Mouse (Mus musculus) urinary bladder, adult 18-20 months (tissue): ENCODE measurements around the gene Aldh8a1.

Source experiments
- DNase-seq, 2 experiments: peaks; one replicate each; pipeline ENCODE4 v3.0.0; 2022; ENCODE audit warnings: low spot score in 2 of 2, mixed read lengths in 2 of 2

Aldh8a1 gene

GRCm38 (mm10) chr10:21376682-21377473 is at the start of gene Aldh8a1:
Aldh8a1 (plus strand) TSS chr10:21377291.
- no peak for DNase-seq

GRCm38 (mm10) chr10:21327605-21328135 is 49.4 kb upstream of the Aldh8a1 start:
- DNase-seq = no peak

GRCm38 (mm10) chr10:21334349-21335105 is 42.6 kb upstream of the Aldh8a1 start:
- no peak for DNase-seq

GRCm38 (mm10) chr10:21335534-21335933 is 41.6 kb upstream of the Aldh8a1 start:
- peak in 1 of 2 experiments; percentile 24 for DNase-seq

GRCm38 (mm10) chr10:21337191-21337590 is 39.9 kb upstream of the Aldh8a1 start:
- DNase-seq = no peak

GRCm38 (mm10) chr10:21341706-21342105 is 35.4 kb upstream of the Aldh8a1 start:
- DNase-seq = no peak

- no peak for DNase-seq
These were observed 34.6 kb upstream of the Aldh8a1 start for GRCm38 (mm10) chr10:21342331-21343005.

GRCm38 (mm10) chr10:21347332-21347731 is 29.8 kb upstream of the Aldh8a1 start:
- no peak for DNase-seq

- DNase-seq = no peak
These were observed 27.6 kb upstream of the Aldh8a1 start for GRCm38 (mm10) chr10:21349449-21349848.

GRCm38 (mm10) chr10:21349946-21350345 is 27.1 kb upstream of the Aldh8a1 start:
- no peak for DNase-seq

GRCm38 (mm10) chr10:21350531-21351515 is 26.3 kb upstream of the Aldh8a1 start:
- DNase-seq = no peak

- no peak for DNase-seq
These were observed 25.3 kb upstream of the Aldh8a1 start for GRCm38 (mm10) chr10:21351766-21352165.

GRCm38 (mm10) chr10:21353890-21354289 is 23.2 kb upstream of the Aldh8a1 start:
- DNase-seq = no peak

GRCm38 (mm10) chr10:21354506-21354905 is 22.6 kb upstream of the Aldh8a1 start:
- DNase-seq = no peak

GRCm38 (mm10) chr10:21357986-21358385 is 19.1 kb upstream of the Aldh8a1 start:
- no peak for DNase-seq

GRCm38 (mm10) chr10:21359086-21359485 is 18.0 kb upstream of the Aldh8a1 start:
- DNase-seq = no peak

GRCm38 (mm10) chr10:21361871-21362270 is 15.2 kb upstream of the Aldh8a1 start:
- DNase-seq = no peak

- no peak for DNase-seq
These were observed 13.8 kb upstream of the Aldh8a1 start for GRCm38 (mm10) chr10:21363297-21363696.

GRCm38 (mm10) chr10:21364946-21365345 is 12.1 kb upstream of the Aldh8a1 start:
- no peak for DNase-seq

GRCm38 (mm10) chr10:21365897-21366296 is 11.2 kb upstream of the Aldh8a1 start:
- DNase-seq = no peak

GRCm38 (mm10) chr10:21366471-21366870 is 10.6 kb upstream of the Aldh8a1 start:
- no peak for DNase-seq
